Mouse (Mus musculus) forebrain, embryonic 13.5 days (tissue): ENCODE results near the gene Nrxn1. TPM values are rescaled to one million over a fixed set of nuclear protein-coding genes. Genes with fewer than 3 reads are reported as not detected.
"Not testable (repeated sequence)": the region's sequence is repeated elsewhere in the genome, so short reads cannot be mapped to it uniquely, and the experiment has no call there.

ENCODE experiments used
- ATAC-seq: fragments of 200-750 bp; cut with Nextera tagmentation; 2 replicates; pipeline ENCODE4 v1.8.0; 2017
- H3K27ac ChIP-seq: fragments of 300-500 bp; sonication (generic); 2 replicates; pipeline ENCODE4 v1.5.1; 2015; ENCODE audit warnings: inconsistent platforms, mild to moderate bottlenecking, moderate library complexity
- H3K27me3 ChIP-seq: fragments of 300-500 bp; sonication (generic); 2 replicates; pipeline ENCODE4 v1.6.1; 2015; ENCODE audit warnings: mild to moderate bottlenecking, inconsistent platforms
- H3K36me3 ChIP-seq: fragments of 300-500 bp; sonication (generic); 2 replicates; pipeline ENCODE4 v1.6.1; 2015; ENCODE audit warnings: mild to moderate bottlenecking, inconsistent platforms; ENCODE audit not compliant: poor library complexity, severe bottlenecking
- H3K4me1 ChIP-seq: fragments of 300-500 bp; sonication (generic); 2 replicates; pipeline ENCODE4 v1.6.1; 2015; ENCODE audit warnings: inconsistent platforms
- H3K4me2 ChIP-seq: fragments of 300-500 bp; sonication (generic); 2 replicates; pipeline ENCODE4 v1.6.1; 2015; ENCODE audit warnings: inconsistent platforms, mild to moderate bottlenecking, moderate library complexity
- H3K4me3 ChIP-seq: fragments of 300-500 bp; sonication (generic); 2 replicates; pipeline ENCODE4 v1.5.1; 2015; ENCODE audit warnings: mild to moderate bottlenecking, inconsistent platforms
- H3K9ac ChIP-seq: fragments of 300-500 bp; sonication (generic); 2 replicates; pipeline ENCODE4 v1.6.1; 2015; ENCODE audit warnings: mild to moderate bottlenecking, inconsistent platforms
- H3K9me3 ChIP-seq: fragments of 300-500 bp; sonication (generic); replicated peaks from 2 replicates; pipeline ENCODE4 v1.6.1; 2016; ENCODE audit warnings: inconsistent platforms
- WGBS: fragments of 180-500 bp; shearing (Covaris S2); methylation state at CpG from one replicate; pipeline ENCODE4 v1.1.7; 2015; 5-methylcytosine and 5-hydroxymethylcytosine counted together
- polyA plus RNA-seq: library from polyadenylated mRNA; unstranded; fragments of >200 nt; fragmentation: Nextera tagmentation; extraction: Ambion mirVana; gene quantifications from 2 replicates; pipeline ENCODE4 v1.2.1, GENCODE M21; 2015

Gene Nrxn1
- polyA plus RNA-seq, 1 experiment from 2014 or later, result 69.6 TPM

DNA sequence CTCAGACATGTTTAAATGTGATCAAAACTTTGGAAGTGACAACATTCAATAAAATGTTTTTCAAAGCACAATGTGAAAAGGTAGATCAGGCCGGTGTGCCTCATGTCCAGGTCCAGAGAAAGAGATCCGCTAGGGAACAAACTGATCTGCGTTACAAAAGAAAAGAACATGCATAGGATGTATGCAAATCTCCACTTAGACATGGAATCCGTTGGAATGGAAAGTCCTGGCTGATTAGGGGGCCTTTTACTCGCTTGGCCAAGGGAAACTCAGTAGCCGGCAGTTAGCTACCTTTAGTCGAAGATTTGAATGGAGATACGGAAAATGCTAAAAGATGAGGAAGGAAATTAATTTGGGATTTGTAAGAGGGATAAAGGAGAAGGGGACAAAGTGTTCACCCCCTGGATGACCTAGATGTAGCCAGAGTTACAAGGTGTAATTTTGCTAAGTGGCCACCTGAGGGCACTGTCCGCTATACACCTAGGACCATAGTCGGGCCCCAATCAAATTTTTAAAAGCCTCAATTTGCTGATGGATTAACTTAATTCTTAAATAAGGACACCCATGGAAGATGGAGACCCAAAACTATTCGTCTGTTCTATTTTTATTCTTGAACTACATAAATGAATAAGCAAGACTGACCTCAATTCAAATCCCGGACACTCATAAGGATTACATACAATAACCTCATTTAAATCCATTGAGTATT lies 508.9 kb downstream of the Nrxn1 start:
- Histone ChIP-seq H3K27ac (no peak overlapping the region), H3K4me2 (no peak overlapping the region), H3K36me3 (no peaks in the 10 kb centered on the region), H3K27me3 (no peaks in the 10 kb centered on the region), H3K9me3 (no peaks in the 10 kb centered on the region), H3K4me3 (no peak overlapping the region), H3K4me1 (peaks cover 17% of the 10 kb centered on the region; the same call in 1 of the 2 replicates), H3K9ac (no peak overlapping the region)
- 30% methylated on average over 12 of the region's 12 CpGs for WGBS
- ATAC-seq, result peak; percentile 57

DNA sequence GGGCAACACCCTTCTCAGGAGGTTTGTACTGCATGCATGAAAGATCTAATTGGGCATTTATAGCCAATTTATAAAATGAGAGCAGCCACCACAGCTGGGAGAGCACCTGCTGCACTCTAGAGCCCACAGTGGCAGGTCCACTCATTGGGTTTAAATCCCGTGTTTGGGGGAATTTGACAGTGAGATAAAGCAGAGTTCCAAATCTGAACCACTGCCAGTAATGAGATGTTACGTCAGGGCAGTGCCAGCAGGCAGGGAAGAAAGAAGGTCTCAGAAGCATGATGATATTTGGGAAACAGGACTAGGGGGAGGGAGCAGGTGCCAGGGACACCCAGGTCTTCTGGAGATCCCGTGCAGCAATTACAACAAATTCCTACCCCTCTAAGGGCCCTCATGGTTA lies 509.7 kb downstream of the Nrxn1 start:
- Histone ChIP-seq H3K4me3 (no peak overlapping the region), H3K4me2 (no peak overlapping the region), H3K27ac (no peak overlapping the region), H3K9ac (no peak overlapping the region), H3K4me1 (peaks cover 17% of the 10 kb centered on the region; the same call in 1 of the 2 replicates), H3K36me3 (no peaks in the 10 kb centered on the region), H3K27me3 (no peaks in the 10 kb centered on the region), H3K9me3 (no peaks in the 10 kb centered on the region)
- WGBS, result 41% methylated on average over 3 of the region's 3 CpGs
- ATAC-seq, result peak; percentile 33; the same call in 1 of the 2 replicates

DNA sequence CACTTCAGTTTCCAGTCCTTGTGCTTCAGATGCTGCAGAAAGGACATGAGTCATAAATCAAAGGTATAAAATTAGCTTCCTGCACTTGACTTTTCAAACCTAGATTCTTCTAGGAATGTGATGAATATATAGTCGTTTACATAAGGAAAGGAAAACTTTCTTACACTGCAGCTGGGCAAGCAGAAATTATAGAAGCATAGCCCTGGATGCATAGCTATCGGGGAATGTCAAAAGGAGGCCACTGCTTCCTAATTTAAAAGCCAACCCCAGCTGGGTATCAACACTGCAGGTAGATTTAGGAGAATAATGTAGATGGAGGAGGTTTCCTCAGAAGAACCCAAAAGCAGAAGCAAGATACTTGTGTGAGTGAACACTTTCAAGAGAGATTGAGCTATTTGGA lies 523.0 kb downstream of the Nrxn1 start:
- H3K27me3 ChIP-seq, result no peaks in the 10 kb centered on the region
- H3K9ac ChIP-seq, result no peak overlapping the region
- H3K36me3 ChIP-seq, result no peaks in the 10 kb centered on the region
- H3K4me3 ChIP-seq, result no peak overlapping the region
- H3K27ac ChIP-seq, result no peak overlapping the region
- H3K4me1 ChIP-seq, result no peaks in the 10 kb centered on the region
- no peaks in the 10 kb centered on the region for H3K9me3 ChIP-seq
- WGBS, result 87% methylated on average over 2 of the region's 2 CpGs
- no peak overlapping the region for H3K4me2 ChIP-seq
- ATAC-seq, result no peak

DNA sequence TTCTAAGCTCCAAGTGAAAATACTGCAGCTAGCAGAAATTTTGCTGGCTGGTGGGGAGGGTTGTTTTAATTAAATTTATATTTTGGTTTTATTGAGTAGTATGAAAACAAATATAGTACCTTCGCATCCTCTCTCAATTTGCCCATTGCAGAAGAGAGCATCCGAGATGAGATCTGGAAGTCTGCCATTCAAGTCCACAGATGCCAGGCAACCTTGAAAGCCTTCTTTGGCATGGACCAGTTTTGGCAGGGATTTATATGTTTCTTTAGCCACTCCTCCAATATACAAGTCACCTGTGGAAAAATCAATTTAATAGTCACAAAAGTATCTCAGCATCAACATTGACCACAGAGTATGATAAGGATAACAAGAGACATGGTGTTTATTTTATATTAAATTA lies 527.7 kb downstream of the Nrxn1 start:
- H3K9me3 ChIP-seq, result no peaks in the 10 kb centered on the region
- no peak overlapping the region for H3K9ac ChIP-seq
- H3K27me3 ChIP-seq, result no peaks in the 10 kb centered on the region
- H3K4me2 ChIP-seq, result no peak overlapping the region
- ATAC-seq, result no peak
- no peaks in the 10 kb centered on the region for H3K36me3 ChIP-seq
- no peaks in the 10 kb centered on the region for H3K4me1 ChIP-seq
- WGBS, result 75% methylated on average over 2 of the region's 2 CpGs
- no peak overlapping the region for H3K4me3 ChIP-seq
- H3K27ac ChIP-seq, result no peak overlapping the region

DNA sequence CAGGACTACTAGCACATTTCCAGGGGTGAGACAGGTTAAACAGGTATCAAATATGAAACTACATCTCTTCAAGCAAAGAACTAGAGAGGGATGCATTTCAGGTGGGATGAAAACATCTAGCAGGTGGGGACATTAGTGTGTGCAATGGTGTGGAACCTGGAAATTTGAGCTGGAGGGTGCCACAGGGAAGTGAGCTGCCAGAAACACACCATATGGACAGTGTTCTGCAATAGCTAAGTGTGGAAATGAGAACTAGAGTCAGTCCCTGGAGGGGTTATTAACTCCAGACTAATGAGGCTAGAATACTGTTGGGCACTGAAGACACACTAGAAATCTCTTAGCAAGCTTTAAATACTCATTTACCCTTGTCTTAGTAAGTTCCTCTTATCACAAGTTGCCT lies 536.5 kb downstream of the Nrxn1 start:
- H3K4me2 ChIP-seq, result no peak overlapping the region
- no peak for ATAC-seq
- H3K27ac ChIP-seq, result no peak overlapping the region
- H3K4me3 ChIP-seq, result no peak overlapping the region
- H3K36me3 ChIP-seq, result no peaks in the 10 kb centered on the region
- no peaks in the 10 kb centered on the region for H3K27me3 ChIP-seq
- H3K9me3 ChIP-seq, result no peaks in the 10 kb centered on the region
- H3K9ac ChIP-seq, result no peak overlapping the region
- H3K4me1 ChIP-seq, result no peaks in the 10 kb centered on the region

DNA sequence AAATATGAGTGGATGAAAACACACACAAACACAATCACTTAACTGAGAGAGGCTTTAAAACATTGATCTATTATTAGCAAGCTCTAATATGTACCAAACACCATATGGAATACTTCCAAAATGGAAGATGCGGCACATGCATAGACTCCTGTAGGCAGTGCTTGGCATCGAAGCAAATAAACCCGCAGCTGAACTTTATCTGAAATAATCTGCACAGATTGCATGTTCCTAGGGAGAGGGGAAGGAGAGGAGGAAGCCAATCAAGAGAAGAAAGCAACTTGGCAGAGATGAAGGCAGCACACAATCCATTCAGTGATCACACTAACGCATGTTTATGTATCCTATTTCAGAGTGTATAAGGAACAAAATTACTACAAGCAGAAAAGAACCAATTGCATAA lies 542.5 kb downstream of the Nrxn1 start:
- H3K9me3 ChIP-seq, result no peaks in the 10 kb centered on the region
- 72% methylated on average over 4 of the region's 4 CpGs for WGBS
- H3K4me3 ChIP-seq, result no peak overlapping the region
- ATAC-seq, result peak; percentile 82
- H3K4me2 ChIP-seq, result no peak overlapping the region
- no peak overlapping the region for H3K27ac ChIP-seq
- peaks cover under 1% of the 10 kb centered on the region; the same call in 1 of the 2 replicates for H3K4me1 ChIP-seq
- H3K9ac ChIP-seq, result no peak overlapping the region
- H3K27me3 ChIP-seq, result no peaks in the 10 kb centered on the region
- no peaks in the 10 kb centered on the region for H3K36me3 ChIP-seq

DNA sequence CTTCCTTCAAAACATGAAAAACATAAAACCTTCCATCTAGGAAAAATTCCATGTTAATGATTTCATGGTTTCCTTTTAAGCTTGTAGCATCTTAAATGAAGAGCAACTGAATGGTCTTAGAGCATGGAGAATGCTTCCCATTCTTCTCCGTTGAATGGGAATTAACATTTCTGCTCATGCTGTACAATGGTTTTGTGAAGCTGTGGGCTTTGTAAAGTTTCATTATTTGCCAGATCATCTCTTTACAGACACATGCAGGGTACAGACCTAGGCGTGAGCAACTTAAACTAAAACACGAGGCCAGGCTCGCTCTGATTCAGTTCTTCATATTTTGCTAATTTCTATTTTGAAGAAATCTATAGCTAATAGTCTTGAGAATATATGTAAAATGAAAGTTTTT lies 546.1 kb downstream of the Nrxn1 start:
- no peaks in the 10 kb centered on the region for H3K36me3 ChIP-seq
- H3K4me1 ChIP-seq, result peaks cover 16% of the 10 kb centered on the region
- H3K9ac ChIP-seq, result no peak overlapping the region
- no peaks in the 10 kb centered on the region for H3K9me3 ChIP-seq
- no peak overlapping the region for H3K4me3 ChIP-seq
- H3K27ac ChIP-seq, result no peak overlapping the region
- WGBS, result 30% methylated on average over 4 of the region's 4 CpGs
- H3K27me3 ChIP-seq, result no peaks in the 10 kb centered on the region
- no peak overlapping the region for H3K4me2 ChIP-seq
- no peak for ATAC-seq

DNA sequence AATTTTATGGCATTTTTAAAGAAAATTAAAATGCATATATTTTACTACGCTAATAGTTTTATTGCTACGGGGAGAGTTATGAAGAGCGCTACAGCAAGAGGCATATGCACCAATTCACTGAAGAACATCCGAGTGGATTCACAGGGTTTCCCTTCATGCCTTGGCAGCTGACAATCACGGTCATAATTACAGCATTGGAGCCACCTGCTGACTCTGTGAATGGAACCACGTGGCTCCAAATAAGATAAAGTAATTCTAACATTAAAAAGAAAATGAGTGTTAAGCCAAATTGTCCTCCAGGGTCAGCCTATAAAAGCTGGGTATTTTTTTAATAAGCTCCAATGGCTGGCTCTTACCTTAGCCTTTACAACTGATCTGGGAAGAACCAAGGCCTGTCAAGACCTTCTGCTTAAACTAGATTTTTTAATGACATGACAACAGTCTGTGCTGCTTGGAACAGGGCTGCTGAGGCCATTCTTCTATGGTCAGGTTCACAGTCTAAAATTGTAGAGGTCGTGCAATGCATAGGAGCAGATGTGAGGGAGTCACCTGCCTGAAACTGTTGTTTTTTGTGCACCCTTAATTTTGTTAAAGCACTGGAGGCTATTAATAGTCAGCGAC lies 548.1 kb downstream of the Nrxn1 start:
- Histone ChIP-seq H3K4me3 (no peak overlapping the region), H3K4me2 (0 out of 2 replicates have a peak overlapping the region, but pooled peaks have one; percentile 25), H3K9ac (no peak overlapping the region), H3K27ac (no peak overlapping the region), H3K9me3 (no peaks in the 10 kb centered on the region), H3K27me3 (no peaks in the 10 kb centered on the region), H3K36me3 (no peaks in the 10 kb centered on the region), H3K4me1 (peaks cover 16% of the 10 kb centered on the region)
- 29% methylated on average over 8 of the region's 8 CpGs for WGBS
- ATAC-seq, result peak; percentile 80

DNA sequence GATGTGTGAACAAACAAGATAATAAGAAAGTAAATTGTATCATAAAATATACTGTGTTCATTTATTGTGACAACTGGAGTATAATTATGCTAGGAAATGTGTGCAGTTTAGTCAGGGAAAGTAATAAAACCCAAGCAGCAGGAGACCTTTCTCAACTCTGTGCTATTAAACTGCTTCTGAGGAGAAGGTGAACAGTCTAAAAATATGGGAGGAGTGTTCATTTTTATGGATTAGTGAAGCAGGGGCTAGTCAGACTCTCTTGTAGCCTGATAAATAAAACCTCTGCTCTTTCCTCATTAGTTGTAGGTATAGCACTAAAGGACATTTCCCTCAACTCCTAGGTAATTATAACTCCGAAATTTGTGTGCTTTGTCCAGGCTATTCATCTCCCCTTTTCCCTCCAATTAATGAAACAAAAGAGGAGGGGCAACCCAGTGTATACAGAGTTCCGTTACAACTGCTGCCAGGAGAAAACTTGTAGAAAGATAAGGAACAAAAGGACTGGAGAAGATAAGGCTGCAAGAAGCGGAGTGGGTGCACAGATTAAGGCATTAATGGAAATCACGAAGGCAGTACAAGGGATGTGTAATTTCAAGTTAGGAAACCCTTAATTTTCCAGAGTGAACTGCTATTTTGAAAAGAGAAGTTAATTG lies 548.8 kb downstream of the Nrxn1 start:
- Histone ChIP-seq H3K9me3 (no peaks in the 10 kb centered on the region), H3K36me3 (no peaks in the 10 kb centered on the region), H3K27ac (no peak overlapping the region), H3K4me2 (peak overlapping the region; percentile 25; the same call in 1 of the 2 replicates), H3K27me3 (no peaks in the 10 kb centered on the region), H3K9ac (no peak overlapping the region), H3K4me3 (no peak overlapping the region), H3K4me1 (peaks cover 16% of the 10 kb centered on the region)
- 11% methylated on average over 4 of the region's 4 CpGs for WGBS
- peak; percentile 57; the same call in 1 of the 2 replicates for ATAC-seq

DNA sequence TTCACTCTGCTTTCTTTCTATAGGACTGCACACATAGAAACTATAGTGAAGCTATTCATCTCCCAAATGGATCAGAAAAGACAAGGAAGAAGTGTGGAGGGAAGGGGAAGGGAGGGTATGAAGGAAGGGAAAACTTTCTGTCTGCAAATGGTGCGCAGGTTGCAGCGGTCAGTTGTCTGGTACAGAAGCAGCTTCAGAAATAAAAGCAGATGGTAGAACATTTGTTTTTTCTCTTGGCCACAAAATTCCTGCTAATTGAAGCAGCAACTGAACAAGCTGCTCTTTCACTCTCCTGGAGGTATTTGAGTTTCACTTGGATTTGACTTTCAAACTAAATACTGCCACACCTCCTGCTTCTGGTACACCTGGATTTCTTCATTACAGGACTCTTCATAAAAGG lies 561.4 kb downstream of the Nrxn1 start:
- no peaks in the 10 kb centered on the region for H3K27me3 ChIP-seq
- ATAC-seq, result no peak
- no peaks in the 10 kb centered on the region for H3K9me3 ChIP-seq
- no peaks in the 10 kb centered on the region for H3K4me1 ChIP-seq
- no peak overlapping the region for H3K27ac ChIP-seq
- WGBS, result 91% methylated on average over 2 of the region's 2 CpGs
- no peak overlapping the region for H3K4me2 ChIP-seq
- no peak overlapping the region for H3K9ac ChIP-seq
- H3K4me3 ChIP-seq, result no peak overlapping the region
- H3K36me3 ChIP-seq, result no peaks in the 10 kb centered on the region

DNA sequence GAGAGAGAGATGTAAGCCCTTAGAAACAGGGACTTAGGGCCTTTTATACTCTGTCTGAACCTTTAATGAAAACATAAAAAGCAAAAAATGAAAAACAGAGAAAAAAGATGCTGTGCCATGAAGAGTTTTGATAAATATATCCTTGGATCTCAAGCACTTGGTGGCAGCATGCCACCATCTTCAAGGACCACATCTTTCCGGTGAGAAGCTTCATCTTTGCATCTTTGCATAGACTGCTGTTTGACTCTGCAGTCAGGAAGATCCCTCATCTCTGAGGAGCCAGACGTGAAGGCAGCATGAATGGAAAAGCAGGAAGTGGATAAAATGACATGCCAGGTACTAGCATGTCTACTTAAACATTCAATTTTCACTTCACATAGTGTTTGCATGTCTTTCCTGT lies 586.8 kb downstream of the Nrxn1 start:
- Histone ChIP-seq H3K9ac (no peak overlapping the region), H3K4me2 (no peak overlapping the region), H3K9me3 (no peaks in the 10 kb centered on the region), H3K27me3 (no peaks in the 10 kb centered on the region), H3K36me3 (no peaks in the 10 kb centered on the region), H3K4me1 (no peaks in the 10 kb centered on the region), H3K27ac (no peak overlapping the region), H3K4me3 (no peak overlapping the region)
- WGBS, result 61% methylated on average over 2 of the region's 2 CpGs
- ATAC-seq, result no peak

DNA sequence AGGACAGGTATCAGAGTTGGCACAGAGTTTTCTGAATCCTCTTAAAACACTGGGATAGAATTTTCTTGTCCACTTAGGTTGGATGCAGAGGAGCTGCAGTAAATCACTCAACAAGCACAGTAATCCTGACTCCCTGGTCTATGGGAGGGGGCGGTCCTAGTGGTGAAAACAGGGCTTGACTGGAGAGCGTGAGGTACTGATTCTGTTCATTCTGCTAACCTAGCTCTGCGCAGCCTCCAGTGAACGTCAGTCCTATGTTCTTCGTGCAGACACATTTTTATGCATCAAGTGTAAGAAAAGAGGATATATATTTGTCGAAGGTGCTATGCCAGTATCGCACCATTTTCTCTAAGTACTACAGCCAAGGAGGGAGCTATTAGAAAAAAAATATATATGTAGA lies 588.9 kb downstream of the Nrxn1 start:
- H3K36me3 ChIP-seq, H3K4me2 ChIP-seq, H3K4me1 ChIP-seq, ATAC-seq, H3K27me3 ChIP-seq, H3K4me3 ChIP-seq, H3K9ac ChIP-seq, H3K9me3 ChIP-seq, H3K27ac ChIP-seq: not testable (repeated sequence)
- 74% methylated on average over 7 of the region's 7 CpGs for WGBS
